Mouse (Mus musculus) lung, postnatal 0 days (tissue): ENCODE data around the gene Kalrn. TPM values are rescaled to one million over a fixed set of nuclear protein-coding genes. Genes with fewer than 3 reads are reported as not detected.

Experiments used
- ATAC-seq: fragments of 200-750 bp; cut with Nextera tagmentation; 2 replicates; pipeline ENCODE4 v1.8.0; 2017; ENCODE audit warnings: moderate library complexity
- DNase-seq: peaks from one replicate; pipeline ENCODE4 v3.0.0-alpha.2; 2016; ENCODE audit warnings: low spot score
- H3K27ac ChIP-seq: fragments of 300-500 bp; sonication (generic); 2 replicates; pipeline ENCODE4 v1.5.1; 2014; ENCODE audit warnings: antibody characterized with exemption, mild to moderate bottlenecking, low read length, mixed read lengths
- H3K27me3 ChIP-seq: fragments of 300-500 bp; sonication (generic); replicated peaks from 2 replicates; pipeline ENCODE4 v1.6.1; 2014; ENCODE audit warnings: low read length, mixed read lengths; ENCODE audit not compliant: insufficient read depth
- H3K36me3 ChIP-seq: fragments of 300-500 bp; sonication (generic); 2 replicates; pipeline ENCODE4 v1.6.1; 2014; ENCODE audit warnings: low read length, mixed read lengths; ENCODE audit not compliant: insufficient read depth
- H3K4me1 ChIP-seq: fragments of 300-500 bp; sonication (generic); 2 replicates; pipeline ENCODE4 v1.6.1; 2014; ENCODE audit warnings: antibody characterized with exemption, low read depth, low read length, mixed read lengths; ENCODE audit not compliant: insufficient read depth
- H3K4me2 ChIP-seq: fragments of 300-500 bp; sonication (generic); replicated peaks from 2 replicates; pipeline ENCODE4 v1.6.1; 2014; ENCODE audit warnings: low read depth, mild to moderate bottlenecking, low read length, moderate library complexity, mixed read lengths
- H3K4me3 ChIP-seq: fragments of 300-500 bp; sonication (generic); 2 replicates; pipeline ENCODE4 v1.5.1; 2014; ENCODE audit warnings: low read depth, low read length
- H3K9ac ChIP-seq: fragments of 300-500 bp; sonication (generic); replicated peaks from 2 replicates; pipeline ENCODE4 v1.6.1; 2014; ENCODE audit warnings: low read depth, mild to moderate bottlenecking
- H3K9me3 ChIP-seq: fragments of 300-500 bp; sonication (generic); 2 replicates; pipeline ENCODE4 v1.6.1; 2016; ENCODE audit warnings: low read length, mixed read lengths
- CTCF ChIP-seq: IDR thresholded peaks from 2 replicates; pipeline ENCODE4 v1.5.1; 2016; ENCODE audit warnings: antibody characterized with exemption, mild to moderate bottlenecking
- EP300 ChIP-seq: IDR thresholded peaks from 2 replicates; pipeline ENCODE4 v1.6.1; 2016; ENCODE audit warnings: antibody characterized with exemption, mild to moderate bottlenecking, control low read depth
- WGBS: fragments of 180-500 bp; shearing (Covaris S2); extraction: QIAGEN DNeasy Blood & Tissue Kit; methylation state at CpG from one replicate; pipeline ENCODE4 v1.1.7; 2014; 5-methylcytosine and 5-hydroxymethylcytosine counted together
- polyA plus RNA-seq: library from polyadenylated mRNA; unstranded; fragments of >200 nt; fragmentation: Nextera tagmentation; extraction: Ambion mirVana; gene quantifications from 2 replicates; pipeline ENCODE4 v1.2.1, GENCODE M21; 2015

Gene Kalrn
- polyA plus RNA-seq, 1 experiment from 2014 or later, result 13.6 TPM

DNA sequence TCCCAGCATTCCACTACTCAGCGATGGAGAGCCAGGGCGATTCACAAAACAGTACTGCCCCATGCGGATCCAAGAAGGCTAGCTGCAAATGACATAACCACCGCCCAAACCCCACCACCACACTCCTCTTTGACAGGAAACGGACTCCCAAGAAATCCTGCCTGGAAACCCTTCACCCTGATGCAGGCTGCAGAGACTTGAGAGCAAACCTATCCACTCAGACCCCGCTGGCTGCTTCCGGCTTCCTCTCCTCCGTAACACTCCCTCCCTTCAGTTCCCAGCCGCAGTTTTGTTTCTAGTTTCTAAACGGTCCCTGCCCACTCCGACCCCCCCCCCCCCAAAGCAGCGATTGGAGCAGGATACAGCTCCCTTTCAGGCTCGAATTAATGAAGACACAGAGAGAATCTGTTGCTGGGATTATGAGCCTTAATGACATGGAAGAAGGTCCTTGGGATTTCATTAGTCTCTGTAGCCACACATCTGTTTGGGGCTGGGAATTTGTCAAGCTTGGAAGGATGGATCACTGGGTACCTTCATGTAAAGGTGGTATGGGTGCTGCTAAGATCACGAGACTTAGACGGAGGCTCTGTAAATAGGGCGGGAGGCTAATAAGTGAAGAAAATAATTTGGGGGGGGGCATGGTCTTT, 478.8 kb downstream of the Kalrn start:
- ATAC-seq (peak; percentile 68), DNase-seq (peak; percentile 68)
- peak; percentile 48 for TF ChIP-seq CTCF
- no peak for TF ChIP-seq EP300
- no peaks in the 10 kb centered on the region for H3K36me3 ChIP-seq
- H3K9ac ChIP-seq, result peak overlapping the region; percentile 5; the same call in 1 of the 2 replicates
- H3K27me3 ChIP-seq, result no peaks in the 10 kb centered on the region
- H3K4me2 ChIP-seq, result peak overlapping the region; percentile 62
- no peak overlapping the region for H3K27ac ChIP-seq
- H3K4me3 ChIP-seq, result peak overlapping the region; percentile 39
- peaks cover 6% of the 10 kb centered on the region; the same call in 1 of the 2 replicates for H3K4me1 ChIP-seq
- 1% methylated on average over 16 of the region's 16 CpGs for WGBS
- H3K9me3 ChIP-seq, result no peaks in the 10 kb centered on the region

DNA sequence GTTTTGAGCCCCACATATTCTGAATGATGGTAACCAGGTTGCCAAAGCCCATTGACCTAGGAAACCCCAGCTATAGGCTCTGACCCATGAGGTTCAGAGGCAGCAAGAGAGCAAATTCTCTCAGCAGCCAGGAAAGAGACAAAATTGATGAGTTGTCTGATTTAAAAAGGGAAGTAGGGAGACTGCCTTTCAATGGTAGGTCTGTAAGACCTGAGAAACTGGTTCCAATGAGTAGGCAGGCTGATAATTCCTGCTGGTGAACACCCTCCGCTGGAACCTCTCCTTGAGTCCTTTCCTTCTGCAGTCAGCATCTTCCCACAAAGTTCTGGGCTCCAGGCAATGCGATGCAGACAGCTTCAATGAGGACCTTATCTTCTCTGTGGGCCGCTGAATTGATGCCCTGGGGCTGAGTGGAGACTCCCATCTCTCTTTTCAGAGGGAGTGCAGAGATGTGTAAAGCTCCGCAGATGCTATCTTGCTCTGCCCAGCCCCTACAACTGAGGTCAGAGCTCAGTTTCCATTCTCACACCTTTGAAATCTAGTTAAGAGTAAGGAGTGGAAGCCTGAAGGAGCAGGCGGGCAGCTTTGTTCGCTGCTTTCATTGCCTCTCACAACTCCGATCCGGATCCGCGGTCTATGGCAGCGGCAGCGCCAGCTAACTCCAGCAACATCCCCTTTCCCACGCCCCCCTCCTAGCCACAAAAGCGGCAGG, 479.4 kb downstream of the Kalrn start:
- no peaks in the 10 kb centered on the region for H3K27me3 ChIP-seq
- DNase-seq (no peak), ATAC-seq (no peak)
- H3K4me2 ChIP-seq, result peak overlapping the region; percentile 62
- peak overlapping the region; percentile 5; the same call in 1 of the 2 replicates for H3K9ac ChIP-seq
- peaks cover 6% of the 10 kb centered on the region; the same call in 1 of the 2 replicates for H3K4me1 ChIP-seq
- no peaks in the 10 kb centered on the region for H3K36me3 ChIP-seq
- H3K9me3 ChIP-seq, result no peaks in the 10 kb centered on the region
- WGBS, result 7% methylated on average over 14 of the region's 14 CpGs
- TF ChIP-seq CTCF (no peak), EP300 (no peak)
- peak overlapping the region; percentile 39 for H3K4me3 ChIP-seq
- H3K27ac ChIP-seq, result no peak overlapping the region

DNA sequence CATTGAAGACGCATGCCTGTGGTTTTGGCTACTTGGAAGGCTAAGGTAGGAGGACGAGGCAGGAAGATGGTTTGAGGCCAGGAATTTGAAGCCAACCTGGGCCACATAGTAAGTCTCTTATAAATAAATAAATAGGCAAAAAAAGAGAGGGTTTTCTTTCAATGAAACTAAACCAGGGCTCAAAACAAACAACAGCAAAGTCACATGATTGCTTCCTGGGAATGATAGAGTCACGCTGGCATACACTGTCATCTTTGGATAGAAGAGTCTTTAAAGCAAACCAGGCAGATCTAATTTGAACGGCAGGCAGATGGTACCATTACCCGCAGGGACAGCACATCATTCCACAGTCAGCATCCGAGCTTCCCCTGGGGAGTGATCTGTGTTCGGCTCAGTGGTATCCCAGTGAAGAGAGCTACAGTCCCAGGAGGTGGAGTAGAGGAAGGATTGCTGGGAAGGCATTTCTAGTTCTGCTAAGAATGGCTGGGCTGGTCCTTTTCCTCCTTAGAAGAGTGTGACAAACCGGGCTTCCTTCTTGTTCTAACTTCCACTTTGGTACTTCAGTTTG, 483.7 kb downstream of the Kalrn start:
- peaks cover 13% of the 10 kb centered on the region; the same call in 1 of the 2 replicates for H3K4me1 ChIP-seq
- no peaks in the 10 kb centered on the region for H3K9me3 ChIP-seq
- H3K9ac ChIP-seq, result no peak overlapping the region
- ATAC-seq (no peak), DNase-seq (no peak)
- H3K4me2 ChIP-seq, result no peak overlapping the region
- 59% methylated on average over 8 of the region's 8 CpGs for WGBS
- no peaks in the 10 kb centered on the region for H3K36me3 ChIP-seq
- no peaks in the 10 kb centered on the region for H3K27me3 ChIP-seq
- no peak overlapping the region for H3K27ac ChIP-seq
- TF ChIP-seq CTCF (no peak), EP300 (no peak)
- no peak overlapping the region for H3K4me3 ChIP-seq

DNA sequence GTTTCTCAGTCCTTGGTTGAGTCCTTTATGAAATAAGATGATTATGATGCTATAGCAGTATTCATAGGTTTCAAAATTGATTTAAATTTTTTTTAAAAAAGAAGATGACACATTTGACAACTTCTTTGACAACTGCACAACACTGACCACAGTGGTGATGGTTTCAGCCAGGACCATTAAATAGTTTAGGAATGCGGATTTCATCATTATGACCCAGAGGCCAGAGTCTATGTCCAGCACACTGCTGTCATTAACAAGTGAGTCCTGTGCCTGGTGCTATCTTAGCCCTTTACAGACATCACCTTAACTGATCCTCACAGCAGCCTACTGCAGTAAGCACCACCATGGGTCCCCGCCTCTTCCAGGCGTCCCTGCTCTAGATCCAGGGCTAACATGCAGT, 484.3 kb downstream of the Kalrn start:
- no peak overlapping the region for H3K9ac ChIP-seq
- H3K9me3 ChIP-seq, result no peaks in the 10 kb centered on the region
- H3K36me3 ChIP-seq, result no peaks in the 10 kb centered on the region
- H3K4me1 ChIP-seq, result peaks cover 9% of the 10 kb centered on the region; the same call in 1 of the 2 replicates
- H3K4me3 ChIP-seq, result no peak overlapping the region
- H3K27ac ChIP-seq, result no peak overlapping the region
- no peaks in the 10 kb centered on the region for H3K27me3 ChIP-seq
- no peak overlapping the region for H3K4me2 ChIP-seq
- 83% methylated on average over 3 of the region's 3 CpGs for WGBS
- no peak for TF ChIP-seq CTCF
- no peak for TF ChIP-seq EP300
- no peak for DNase-seq
- no peak for ATAC-seq

DNA sequence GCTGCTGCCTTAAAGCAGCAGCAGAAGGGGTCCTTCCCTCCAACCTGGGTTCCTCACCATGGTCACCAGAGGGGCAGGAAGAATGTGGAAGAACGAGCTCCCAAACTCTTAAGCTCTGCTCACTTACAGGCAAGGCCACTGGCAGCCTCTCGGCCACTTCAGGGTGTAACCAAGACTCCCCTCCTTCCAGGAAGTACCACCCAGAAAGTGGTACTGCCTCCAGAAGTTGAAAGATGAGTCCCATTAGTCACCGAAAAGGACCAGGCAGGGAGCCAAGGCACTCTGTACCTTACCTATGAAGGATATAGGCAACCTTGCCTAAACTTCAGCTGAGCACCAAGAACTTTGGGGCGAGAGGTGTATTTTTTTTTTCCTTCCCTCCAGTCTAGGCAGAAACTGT, 485.0 kb downstream of the Kalrn start:
- no peaks in the 10 kb centered on the region for H3K9me3 ChIP-seq
- DNase-seq (peak; percentile 59), ATAC-seq (peak; percentile 67)
- peaks cover 7% of the 10 kb centered on the region; the same call in 1 of the 2 replicates for H3K4me1 ChIP-seq
- WGBS, result 25% methylated on average over 4 of the region's 4 CpGs
- no peak overlapping the region for H3K9ac ChIP-seq
- TF ChIP-seq CTCF (no peak), EP300 (no peak)
- no peaks in the 10 kb centered on the region for H3K36me3 ChIP-seq
- no peak overlapping the region for H3K27ac ChIP-seq
- H3K4me3 ChIP-seq, result no peak overlapping the region
- no peak overlapping the region for H3K4me2 ChIP-seq
- H3K27me3 ChIP-seq, result no peaks in the 10 kb centered on the region

DNA sequence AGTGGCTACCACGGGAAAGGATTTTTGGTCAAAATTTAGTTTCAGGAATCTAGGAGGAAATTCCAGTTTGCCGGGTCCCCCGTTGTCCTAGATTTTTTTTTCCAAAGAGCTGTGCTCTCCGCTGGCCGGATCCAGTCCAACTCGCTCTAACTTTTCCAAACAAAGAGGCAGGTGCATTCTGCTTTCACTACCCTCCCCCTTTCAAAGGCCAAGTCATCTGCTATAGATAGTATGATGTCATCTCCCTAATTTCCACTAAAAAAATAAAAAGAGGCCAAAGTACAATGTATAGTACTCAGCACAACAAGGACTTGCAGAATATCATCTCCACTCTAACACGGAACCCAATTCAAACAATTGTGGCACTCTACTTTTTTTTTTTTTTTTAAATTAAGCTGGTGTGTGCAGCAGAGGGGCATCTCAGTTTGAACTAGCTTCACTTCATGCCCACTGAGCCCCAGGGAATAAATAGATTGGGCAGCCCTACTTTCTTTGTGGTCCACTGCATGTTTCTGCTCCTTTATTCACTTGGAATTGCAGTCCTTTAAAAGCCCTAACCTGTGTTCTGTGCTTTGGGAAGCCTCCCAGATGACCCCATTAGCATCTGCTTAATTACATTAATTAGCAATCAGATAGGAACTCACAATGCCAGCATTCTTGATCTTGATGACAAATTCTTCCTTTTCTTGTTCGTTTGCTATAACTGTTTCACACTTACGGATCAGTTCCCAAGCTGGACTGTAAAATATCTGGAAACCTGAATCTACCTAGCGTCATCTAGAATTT, 489.0 kb downstream of the Kalrn start:
- 69% methylated on average over 10 of the region's 10 CpGs for WGBS
- Histone ChIP-seq H3K36me3 (no peaks in the 10 kb centered on the region), H3K4me2 (no peak overlapping the region), H3K27ac (no peak overlapping the region), H3K9me3 (no peaks in the 10 kb centered on the region), H3K27me3 (no peaks in the 10 kb centered on the region), H3K4me1 (peaks cover 7% of the 10 kb centered on the region; the same call in 1 of the 2 replicates), H3K9ac (no peak overlapping the region), H3K4me3 (no peak overlapping the region)
- no peak for ATAC-seq
- TF ChIP-seq CTCF (no peak), EP300 (no peak)
- DNase-seq, result no peak
